Mouse (Mus musculus): ENCODE measurements around the gene Bhlhe23. TPM values are rescaled to one million over a fixed set of nuclear protein-coding genes. Genes with fewer than 3 reads are reported as not detected.

Gene Bhlhe23
- polyA plus RNA-seq (2012; rRNA removed) (not detected in 2 replicates), polyA plus RNA-seq (2014; fragmentation: Nextera tagmentation; extraction: Ambion mirVana) (not detected in 2 replicates)

GRCm38 (mm10) chr2:180776793-180777192 is at the start of gene Bhlhe23:
Gene Bhlhe23 (minus strand): TSS chr2:180776900.
- Histone ChIP-seq H3K9ac (replicated peaks) (no peak within 1 kb of the TSS), H3K9me3 (ENCODE audit: control insufficient read depth, low read length) (no peaks in the 10 kb centered on the region), H3K36me3 (replicated peaks; ENCODE audit: control insufficient read depth, insufficient read depth, low read depth) (no peaks in the 10 kb centered on the region), H3K4me1 (replicated peaks; ENCODE audit: control insufficient read depth in 2 of 2, insufficient read depth in 2 of 2, low read length in 1 of 2) (no peaks in the 10 kb centered on the region), H3K27ac (no peak within 1 kb of the TSS), H3K4me3 (ENCODE audit: insufficient read depth in 1 of 2, low read depth in 2 of 2, low read length in 2 of 2) (no peak within 1 kb of the TSS), H3K4me2 (ENCODE audit: low read depth) (no peak within 1 kb of the TSS), H3K27me3 (ENCODE audit: control insufficient read depth, insufficient read depth, low read length) (peaks cover 40% of the 10 kb centered on the region)
- no peak for DNase-seq (ENCODE audit: low read depth in 3 of 3, low spot score in 3 of 3)
- TF ChIP-seq CTCF (IDR thresholded peaks at IDR 0.05; ENCODE audit: low read depth): no peak
- TF ChIP-seq EP300 (IDR thresholded peaks at IDR 0.05; ENCODE audit: low read depth): no peak
- ATAC-seq (ENCODE audit: insufficient read depth): no peak
- WGBS (ENCODE audit: insufficient replicate concordance): 4% methylated on average over 28 of the region's 28 CpGs

DNA sequence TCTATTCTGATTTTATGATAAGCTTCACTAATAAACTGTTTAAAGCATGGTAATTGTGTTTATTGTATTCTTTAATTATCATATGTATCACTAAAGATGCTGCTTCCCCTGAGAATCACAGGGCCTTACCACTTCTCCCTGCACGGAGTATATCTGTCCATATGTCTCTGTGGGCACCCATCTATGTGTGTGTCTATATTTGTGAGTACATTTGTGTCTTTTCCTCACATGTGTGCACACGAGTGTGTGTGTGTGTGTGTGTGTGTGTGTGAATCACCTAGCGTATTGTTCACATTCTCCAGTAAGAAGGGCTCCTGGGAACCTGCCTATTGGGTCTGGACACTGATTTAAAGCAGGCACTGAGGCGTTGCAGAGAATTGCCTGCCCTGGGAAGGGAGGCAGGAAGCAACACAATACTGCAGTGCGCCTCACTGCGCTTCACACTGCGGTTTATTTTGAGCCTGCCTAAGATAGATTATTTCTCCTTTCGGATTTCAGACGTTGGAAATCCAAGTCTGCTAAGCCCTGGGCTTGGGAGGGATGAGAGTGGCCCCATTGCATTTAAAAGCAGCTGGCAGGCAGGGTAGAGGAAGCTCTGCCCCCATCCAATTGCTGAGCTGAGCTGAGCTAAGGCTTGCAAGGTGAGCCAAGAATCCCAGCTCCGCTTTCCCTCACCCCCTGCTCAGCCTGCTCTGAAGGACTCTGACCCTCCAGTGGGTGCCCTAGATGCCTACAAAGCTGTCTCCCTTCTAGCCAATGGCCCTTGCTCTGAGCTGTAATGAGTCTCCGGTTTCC is 48.6 kb upstream of the Bhlhe23 start:
- Histone ChIP-seq H3K4me1 (replicated peaks; ENCODE audit: control insufficient read depth in 2 of 2, insufficient read depth in 2 of 2, low read length in 1 of 2) (no peaks in the 10 kb centered on the region), H3K4me3 (ENCODE audit: insufficient read depth in 1 of 2, low read depth in 2 of 2, low read length in 2 of 2) (no peak overlapping the region), H3K9ac (replicated peaks) (no peak overlapping the region), H3K4me2 (ENCODE audit: low read depth) (no peak overlapping the region), H3K27ac (no peak overlapping the region), H3K9me3 (ENCODE audit: control insufficient read depth, low read length) (no peaks in the 10 kb centered on the region), H3K36me3 (replicated peaks; ENCODE audit: control insufficient read depth, insufficient read depth, low read depth) (no peaks in the 10 kb centered on the region), H3K27me3 (ENCODE audit: control insufficient read depth, insufficient read depth, low read length) (no peaks in the 10 kb centered on the region)
- DNase-seq (ENCODE audit: low read depth in 3 of 3, low spot score in 3 of 3) (no peak), ATAC-seq (ENCODE audit: insufficient read depth) (no peak)
- no peak for TF ChIP-seq CTCF (IDR thresholded peaks at IDR 0.05; ENCODE audit: low read depth)
- no peak for TF ChIP-seq EP300 (IDR thresholded peaks at IDR 0.05; ENCODE audit: low read depth)
- WGBS (ENCODE audit: insufficient replicate concordance): 29% methylated on average over 11 of the region's 11 CpGs

DNA sequence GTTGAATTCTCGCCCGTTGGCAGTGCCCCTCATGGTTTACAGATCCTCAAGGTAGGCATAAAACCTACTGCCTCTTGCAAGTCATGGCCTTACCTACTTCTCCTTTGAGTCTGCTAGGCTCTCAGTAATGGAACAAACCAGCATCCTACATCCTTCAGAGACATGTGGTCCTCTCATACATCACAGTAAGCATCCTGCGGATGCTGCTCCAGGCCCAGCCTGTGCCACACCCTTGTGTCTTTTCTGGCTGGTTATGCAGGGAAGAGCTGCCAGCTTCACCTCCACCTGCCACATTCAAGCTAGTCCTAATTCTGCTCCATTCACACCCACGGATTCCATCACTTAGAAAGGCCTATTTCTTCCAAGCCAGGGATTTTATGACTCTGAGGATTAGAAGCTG is 48.0 kb upstream of the Bhlhe23 start:
- Histone ChIP-seq H3K27me3 (ENCODE audit: control insufficient read depth, insufficient read depth, low read length) (no peaks in the 10 kb centered on the region), H3K9ac (replicated peaks) (no peak overlapping the region), H3K4me1 (replicated peaks; ENCODE audit: control insufficient read depth in 2 of 2, insufficient read depth in 2 of 2, low read length in 1 of 2) (no peaks in the 10 kb centered on the region), H3K4me2 (ENCODE audit: low read depth) (no peak overlapping the region), H3K27ac (no peak overlapping the region), H3K4me3 (ENCODE audit: insufficient read depth in 1 of 2, low read depth in 2 of 2, low read length in 2 of 2) (no peak overlapping the region), H3K9me3 (ENCODE audit: control insufficient read depth, low read length) (no peaks in the 10 kb centered on the region), H3K36me3 (replicated peaks; ENCODE audit: control insufficient read depth, insufficient read depth, low read depth) (no peaks in the 10 kb centered on the region)
- DNase-seq (ENCODE audit: low read depth in 3 of 3, low spot score in 3 of 3): no peak
- 48% methylated on average over 4 of the region's 4 CpGs for WGBS (ENCODE audit: insufficient replicate concordance)
- no peak for ATAC-seq (ENCODE audit: insufficient read depth)
- TF ChIP-seq EP300 (IDR thresholded peaks at IDR 0.05; ENCODE audit: low read depth): no peak
- no peak for TF ChIP-seq CTCF (IDR thresholded peaks at IDR 0.05; ENCODE audit: low read depth)

GRCm38 (mm10) chr2:180824061-180824460 is 47.4 kb upstream of the Bhlhe23 start:
- WGBS (ENCODE audit: insufficient replicate concordance): 49% methylated on average over 4 of the region's 4 CpGs
- Histone ChIP-seq H3K9me3 (ENCODE audit: control insufficient read depth, low read length) (no peaks in the 10 kb centered on the region), H3K27ac (no peak overlapping the region), H3K4me3 (ENCODE audit: insufficient read depth in 1 of 2, low read depth in 2 of 2, low read length in 2 of 2) (no peak overlapping the region), H3K36me3 (replicated peaks; ENCODE audit: control insufficient read depth, insufficient read depth, low read depth) (no peaks in the 10 kb centered on the region), H3K27me3 (ENCODE audit: control insufficient read depth, insufficient read depth, low read length) (no peaks in the 10 kb centered on the region), H3K4me1 (replicated peaks; ENCODE audit: control insufficient read depth in 2 of 2, insufficient read depth in 2 of 2, low read length in 1 of 2) (no peaks in the 10 kb centered on the region), H3K4me2 (ENCODE audit: low read depth) (no peak overlapping the region), H3K9ac (replicated peaks) (no peak overlapping the region)
- DNase-seq (ENCODE audit: low read depth in 3 of 3, low spot score in 3 of 3) (no peak), ATAC-seq (ENCODE audit: insufficient read depth) (no peak)
- TF ChIP-seq EP300 (IDR thresholded peaks at IDR 0.05; ENCODE audit: low read depth): no peak
- TF ChIP-seq CTCF (IDR thresholded peaks at IDR 0.05; ENCODE audit: low read depth): no peak

GRCm38 (mm10) chr2:180822476-180822875 is 45.8 kb upstream of the Bhlhe23 start:
- Histone ChIP-seq H3K9ac (replicated peaks) (no peak overlapping the region), H3K9me3 (ENCODE audit: control insufficient read depth, low read length) (no peaks in the 10 kb centered on the region), H3K36me3 (replicated peaks; ENCODE audit: control insufficient read depth, insufficient read depth, low read depth) (no peaks in the 10 kb centered on the region), H3K4me2 (ENCODE audit: low read depth) (no peak overlapping the region), H3K4me3 (ENCODE audit: insufficient read depth in 1 of 2, low read depth in 2 of 2, low read length in 2 of 2) (no peak overlapping the region), H3K27ac (no peak overlapping the region), H3K4me1 (replicated peaks; ENCODE audit: control insufficient read depth in 2 of 2, insufficient read depth in 2 of 2, low read length in 1 of 2) (no peaks in the 10 kb centered on the region), H3K27me3 (ENCODE audit: control insufficient read depth, insufficient read depth, low read length) (no peaks in the 10 kb centered on the region)
- no peak for DNase-seq (ENCODE audit: low read depth in 3 of 3, low spot score in 3 of 3)
- ATAC-seq (ENCODE audit: insufficient read depth): no peak
- 19% methylated on average over 6 of the region's 6 CpGs for WGBS (ENCODE audit: insufficient replicate concordance)
- TF ChIP-seq EP300 (IDR thresholded peaks at IDR 0.05; ENCODE audit: low read depth) (no peak), CTCF (IDR thresholded peaks at IDR 0.05; ENCODE audit: low read depth) (peak; percentile 39)

All from liver, embryonic 14.5 days (tissue).